Mouse (Mus musculus) stomach, postnatal 0 days (tissue): ENCODE measurements around the gene Fndc9.

Experiments
- CTCF ChIP-seq: IDR thresholded peaks from 2 replicates; pipeline ENCODE4 v1.5.1; 2016; ENCODE audit warnings: antibody characterized with exemption, low read depth, mild to moderate bottlenecking, moderate library complexity
- EP300 ChIP-seq: optimal IDR thresholded peaks from 2 replicates; pipeline ENCODE3; 2016; ENCODE audit warnings: antibody characterized with exemption

GRCm38 (mm10) chr11:46278140-46278539 lies 42.8 kb downstream of the Fndc9 start:
- TF ChIP-seq CTCF, result no peak
- no peak for TF ChIP-seq EP300
